Mouse (Mus musculus) liver, postnatal 0 days (tissue): ENCODE measurements around the gene Scel. TPM values are rescaled to one million over a fixed set of nuclear protein-coding genes. Genes with fewer than 3 reads are reported as not detected.

Experiments used
- ATAC-seq: fragments of 200-750 bp; cut with Nextera tagmentation; 2 replicates; pipeline ENCODE4 v1.8.0; 2017; ENCODE audit warnings: mild to moderate bottlenecking, moderate library complexity
- DNase-seq: peaks from one replicate; pipeline ENCODE4 v3.0.0-alpha.2; 2016
- H3K27ac ChIP-seq: fragments of 300-500 bp; sonication (generic); 2 replicates; pipeline ENCODE4 v1.5.1; 2014; ENCODE audit warnings: antibody characterized with exemption, moderate library complexity, mild to moderate bottlenecking, low read depth
- H3K27me3 ChIP-seq: fragments of 300-500 bp; sonication (generic); 2 replicates; pipeline ENCODE4 v1.6.1; 2014; ENCODE audit warnings: low read length, control low read depth, mixed read lengths; ENCODE audit not compliant: insufficient read depth
- H3K36me3 ChIP-seq: fragments of 300-500 bp; sonication (generic); replicated peaks from 2 replicates; pipeline ENCODE4 v1.6.1; 2014; ENCODE audit warnings: mild to moderate bottlenecking, control low read depth, low read length, moderate library complexity, mixed read lengths; ENCODE audit not compliant: insufficient read depth
- H3K4me1 ChIP-seq: fragments of 300-500 bp; sonication (generic); 2 replicates; pipeline ENCODE4 v1.6.1; 2014; ENCODE audit warnings: antibody characterized with exemption, mild to moderate bottlenecking, control low read depth; ENCODE audit not compliant: insufficient read depth
- H3K4me2 ChIP-seq: fragments of 300-500 bp; sonication (generic); 2 replicates; pipeline ENCODE4 v1.6.1; 2014; ENCODE audit warnings: low read depth, mild to moderate bottlenecking, low read length, moderate library complexity, mixed read lengths
- H3K4me3 ChIP-seq: fragments of 300-500 bp; sonication (generic); 2 replicates; pipeline ENCODE4 v1.5.1; 2014; ENCODE audit warnings: low read depth, low read length
- H3K9ac ChIP-seq: fragments of 300-500 bp; sonication (generic); replicated peaks from 2 replicates; pipeline ENCODE4 v1.6.1; 2014; ENCODE audit warnings: mild to moderate bottlenecking, moderate library complexity
- H3K9me3 ChIP-seq: fragments of 300-500 bp; sonication (generic); 2 replicates; pipeline ENCODE4 v1.6.1; 2016; ENCODE audit warnings: mild to moderate bottlenecking, control low read depth, low read length, mixed read lengths
- CTCF ChIP-seq: sonication (generic); IDR thresholded peaks from 2 replicates; pipeline ENCODE4 v1.5.1; 2016; ENCODE audit warnings: antibody characterized with exemption, low read depth
- EP300 ChIP-seq: IDR thresholded peaks from 2 replicates; pipeline ENCODE4 v1.6.1; 2016; ENCODE audit warnings: antibody characterized with exemption, low read depth, mild to moderate bottlenecking
- WGBS: fragments of 180-500 bp; shearing (Covaris S2); extraction: QIAGEN DNeasy Blood & Tissue Kit; methylation state at CpG from one replicate; pipeline ENCODE4 v1.1.7; 2014; ENCODE audit not compliant: insufficient replicate concordance; 5-methylcytosine and 5-hydroxymethylcytosine counted together
- polyA plus RNA-seq: library from polyadenylated mRNA; unstranded; fragments of >200 nt; fragmentation: Nextera tagmentation; extraction: Ambion mirVana; gene quantifications from 2 replicates; pipeline ENCODE4 v1.2.1, GENCODE M21; 2015

Scel gene
- polyA plus RNA-seq, 1 experiment from 2014 or later = not detected

- no peaks in the 10 kb centered on the region for H3K9me3 ChIP-seq
- H3K4me3 ChIP-seq = no peak overlapping the region
- no peak for ATAC-seq
- H3K36me3 ChIP-seq = no peaks in the 10 kb centered on the region
- H3K4me1 ChIP-seq = no peaks in the 10 kb centered on the region
- H3K27me3 ChIP-seq = no peaks in the 10 kb centered on the region
- no peak overlapping the region for H3K4me2 ChIP-seq
- 55% methylated on average over 4 of the region's 4 CpGs for WGBS
- no peak overlapping the region for H3K9ac ChIP-seq
- DNase-seq = no peak
- TF ChIP-seq CTCF = no peak
- no peak for TF ChIP-seq EP300
- no peak overlapping the region for H3K27ac ChIP-seq
Measured at GRCm38 (mm10) chr14:103543304-103544079, 30.4 kb downstream of the Scel start.

GRCm38 (mm10) chr14:103545734-103546133 is 32.6 kb downstream of the Scel start:
- Histone ChIP-seq H3K4me3 (no peak overlapping the region), H3K36me3 (no peaks in the 10 kb centered on the region), H3K4me1 (no peaks in the 10 kb centered on the region), H3K9me3 (no peaks in the 10 kb centered on the region), H3K27me3 (no peaks in the 10 kb centered on the region), H3K9ac (no peak overlapping the region), H3K4me2 (no peak overlapping the region), H3K27ac (no peak overlapping the region)
- TF ChIP-seq CTCF (no peak), EP300 (no peak)
- ATAC-seq (no peak), DNase-seq (no peak)
- 63% methylated on average over 8 of the region's 8 CpGs for WGBS

- Histone ChIP-seq H3K9me3 (no peaks in the 10 kb centered on the region), H3K27me3 (no peaks in the 10 kb centered on the region), H3K27ac (no peak overlapping the region), H3K36me3 (no peaks in the 10 kb centered on the region), H3K9ac (no peak overlapping the region), H3K4me1 (no peaks in the 10 kb centered on the region), H3K4me2 (no peak overlapping the region), H3K4me3 (no peak overlapping the region)
- DNase-seq (no peak), ATAC-seq (no peak)
- WGBS = 82% methylated on average over 12 of the region's 12 CpGs
- TF ChIP-seq EP300 (no peak), CTCF (no peak)
Measured at GRCm38 (mm10) chr14:103546246-103546645, 33.1 kb downstream of the Scel start.

- Histone ChIP-seq H3K9me3 (no peaks in the 10 kb centered on the region), H3K27ac (no peak overlapping the region), H3K4me3 (no peak overlapping the region), H3K36me3 (no peaks in the 10 kb centered on the region), H3K4me1 (no peaks in the 10 kb centered on the region), H3K27me3 (no peaks in the 10 kb centered on the region), H3K4me2 (no peak overlapping the region), H3K9ac (no peak overlapping the region)
- 71% methylated on average over 6 of the region's 6 CpGs for WGBS
- ATAC-seq = no peak
- DNase-seq = no peak
- TF ChIP-seq CTCF = no peak
- no peak for TF ChIP-seq EP300
Measured at GRCm38 (mm10) chr14:103548220-103548619, 35.1 kb downstream of the Scel start.

GRCm38 (mm10) chr14:103550480-103550879 is 37.3 kb downstream of the Scel start:
- H3K9me3 ChIP-seq = no peaks in the 10 kb centered on the region
- no peak overlapping the region for H3K4me3 ChIP-seq
- no peaks in the 10 kb centered on the region for H3K27me3 ChIP-seq
- 10% methylated on average over 8 of the region's 8 CpGs for WGBS
- ATAC-seq = peak; percentile 62
- H3K27ac ChIP-seq = no peak overlapping the region
- DNase-seq = peak; percentile 81
- no peaks in the 10 kb centered on the region for H3K4me1 ChIP-seq
- H3K4me2 ChIP-seq = no peak overlapping the region
- TF ChIP-seq CTCF (peak; percentile 94), EP300 (no peak)
- H3K36me3 ChIP-seq = no peaks in the 10 kb centered on the region
- H3K9ac ChIP-seq = no peak overlapping the region

GRCm38 (mm10) chr14:103550921-103551320 is 37.8 kb downstream of the Scel start:
- Histone ChIP-seq H3K9me3 (no peaks in the 10 kb centered on the region), H3K36me3 (no peaks in the 10 kb centered on the region), H3K4me2 (no peak overlapping the region), H3K4me3 (no peak overlapping the region), H3K27me3 (no peaks in the 10 kb centered on the region), H3K4me1 (no peaks in the 10 kb centered on the region), H3K9ac (no peak overlapping the region), H3K27ac (no peak overlapping the region)
- no peak for ATAC-seq
- DNase-seq = no peak
- 68% methylated on average over 10 of the region's 10 CpGs for WGBS
- TF ChIP-seq CTCF = no peak
- no peak for TF ChIP-seq EP300

- Histone ChIP-seq H3K27ac (no peak overlapping the region), H3K9ac (no peak overlapping the region), H3K4me1 (no peaks in the 10 kb centered on the region), H3K9me3 (no peaks in the 10 kb centered on the region), H3K36me3 (no peaks in the 10 kb centered on the region), H3K4me3 (no peak overlapping the region), H3K27me3 (no peaks in the 10 kb centered on the region), H3K4me2 (no peak overlapping the region)
- TF ChIP-seq CTCF (no peak), EP300 (no peak)
- DNase-seq (no peak), ATAC-seq (no peak)
- WGBS = 61% methylated on average over 4 of the region's 4 CpGs
Measured at GRCm38 (mm10) chr14:103551921-103552320, 38.8 kb downstream of the Scel start.
